Mouse (Mus musculus): ENCODE measurements around the gene Prr9.

The Prr9 gene

GRCm38 (mm10) chr3:92123847-92124246, at the start of gene Prr9:
TSS of gene Prr9 (minus strand) at chr3:92123947.
- no peak for DNase-seq (ENCODE audit: low read depth, low spot score)

- no peak for DNase-seq (ENCODE audit: low read depth, low spot score)
Measured at GRCm38 (mm10) chr3:92169847-92170246, 46.1 kb upstream of the Prr9 start.

DNA sequence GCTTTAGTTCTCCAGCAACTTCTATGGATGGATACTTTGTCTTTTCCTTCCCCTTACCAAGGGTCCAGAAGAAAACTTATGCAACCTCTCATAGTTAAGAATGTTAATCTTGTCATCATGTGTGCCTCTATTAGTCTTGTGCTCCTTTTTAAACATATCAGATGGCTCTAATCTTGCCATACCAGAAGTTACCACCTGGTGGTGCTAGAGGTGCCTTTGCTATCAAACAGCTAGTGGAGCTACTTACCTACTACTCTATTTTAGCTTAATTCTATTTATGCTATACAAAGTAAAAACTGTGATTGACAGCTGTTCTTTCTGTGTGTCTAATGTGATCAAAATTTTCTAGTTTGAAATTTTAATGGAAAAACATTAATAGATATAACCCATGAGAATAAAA, 29.6 kb upstream of the Prr9 start:
- DNase-seq (ENCODE audit: low read depth, low spot score) = peak; percentile 20

DNA sequence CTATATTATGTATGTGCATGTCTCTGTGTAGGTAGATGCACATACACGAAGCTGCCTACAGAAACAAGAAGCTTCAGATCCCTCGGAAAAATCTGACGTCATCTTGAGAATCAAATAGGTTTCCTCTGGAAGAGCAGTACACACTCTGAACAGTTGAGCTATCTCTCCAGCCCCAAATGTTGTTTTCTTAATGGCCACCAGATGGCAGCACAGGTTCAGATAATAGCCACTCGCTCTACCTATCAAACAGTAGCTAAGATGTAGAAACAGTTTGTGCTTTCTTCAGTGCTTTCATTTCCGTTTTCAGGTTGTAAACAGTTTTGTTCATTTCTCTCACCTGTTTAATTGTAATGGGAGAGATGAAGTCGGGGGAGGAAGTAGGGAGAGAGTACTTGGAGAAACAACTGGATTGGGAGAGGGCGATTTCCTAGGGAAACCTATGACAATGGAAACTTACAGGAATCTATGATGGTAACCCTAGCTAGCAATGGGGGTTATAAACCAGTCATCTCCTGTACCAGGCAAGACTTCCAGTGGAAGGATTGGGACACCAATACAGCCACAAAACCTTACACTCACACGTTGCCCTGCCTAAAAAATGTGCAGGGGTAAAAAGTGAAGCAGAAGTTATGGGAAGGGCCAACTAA, 27.0 kb upstream of the Prr9 start:
- DNase-seq (ENCODE audit: low read depth, low spot score) = peak; percentile 46

GRCm38 (mm10) chr3:92147913-92148312, 24.2 kb upstream of the Prr9 start:
- DNase-seq (ENCODE audit: low read depth, low spot score) = no peak

GRCm38 (mm10) chr3:92147420-92147819, 23.7 kb upstream of the Prr9 start:
- DNase-seq (ENCODE audit: low read depth, low spot score) = no peak

DNA sequence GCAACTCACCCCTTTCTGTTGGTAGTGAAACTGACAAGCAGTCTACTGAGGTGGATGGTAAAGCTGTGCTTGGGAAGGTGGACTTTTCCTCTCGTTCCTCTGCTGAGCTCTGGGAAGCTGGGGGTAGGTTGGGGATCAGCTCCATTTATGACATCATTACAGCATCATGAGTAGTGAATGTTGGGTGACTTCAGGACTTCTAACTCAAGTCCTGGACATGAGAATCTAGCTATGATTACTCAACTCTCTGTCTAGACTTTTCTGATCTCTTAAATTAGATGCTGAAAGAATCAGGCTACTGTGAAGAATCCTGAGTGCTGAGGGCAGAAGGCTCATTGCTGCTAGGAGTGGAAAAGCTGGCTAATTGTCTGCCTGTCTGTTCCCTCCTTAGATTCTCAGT, 18.9 kb upstream of the Prr9 start, which contains the start of gene Lelp1:
Gene Lelp1, minus strand, starts transcription at position 101 of the 400 bp plus-strand sequence.
- no peak for DNase-seq (ENCODE audit: low read depth, low spot score)

DNA sequence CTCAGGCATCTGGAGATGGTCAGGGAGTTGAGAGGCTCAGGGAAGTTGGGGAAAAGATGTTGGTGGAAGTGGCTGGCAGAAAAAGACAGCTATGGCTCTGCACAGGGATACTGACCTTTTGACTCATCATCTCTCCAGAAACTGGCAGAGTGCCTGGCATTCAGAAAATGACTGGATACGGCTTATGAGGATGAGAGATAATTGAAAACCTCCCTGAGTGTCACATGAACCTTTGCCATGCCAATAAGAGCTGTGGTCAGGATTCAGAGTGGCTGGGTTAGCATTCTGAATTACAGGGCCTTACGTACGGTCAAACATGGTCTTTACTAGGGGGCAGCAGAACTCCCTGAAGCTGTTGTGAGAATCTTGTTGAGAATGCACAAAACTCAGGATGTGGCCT, 2.8 kb downstream of the Prr9 start:
- no peak for DNase-seq (ENCODE audit: low read depth, low spot score)

DNA sequence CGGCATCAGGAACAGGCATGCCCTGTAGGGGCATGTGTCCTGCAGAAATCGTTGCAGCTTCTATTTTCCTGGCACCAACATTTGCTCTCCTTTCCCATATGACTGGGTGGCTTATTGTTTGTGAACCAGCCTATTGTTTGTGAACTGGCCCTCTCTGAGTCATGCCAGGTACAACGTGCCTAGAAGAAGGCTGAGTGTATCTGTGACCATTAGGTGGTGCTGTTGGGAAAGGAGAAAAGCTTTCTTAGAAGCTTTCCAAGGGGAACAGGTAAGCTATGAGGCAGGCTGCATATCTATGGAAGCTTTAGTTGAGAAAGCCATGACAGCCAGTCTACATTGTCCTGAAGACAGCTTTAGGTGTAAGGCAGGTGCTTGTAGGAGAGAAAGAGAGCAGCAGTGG, 5.8 kb downstream of the Prr9 start:
- DNase-seq (ENCODE audit: low read depth, low spot score) = no peak

GRCm38 (mm10) chr3:92111526-92111925, 12.2 kb downstream of the Prr9 start:
- no peak for DNase-seq (ENCODE audit: low read depth, low spot score)

DNA sequence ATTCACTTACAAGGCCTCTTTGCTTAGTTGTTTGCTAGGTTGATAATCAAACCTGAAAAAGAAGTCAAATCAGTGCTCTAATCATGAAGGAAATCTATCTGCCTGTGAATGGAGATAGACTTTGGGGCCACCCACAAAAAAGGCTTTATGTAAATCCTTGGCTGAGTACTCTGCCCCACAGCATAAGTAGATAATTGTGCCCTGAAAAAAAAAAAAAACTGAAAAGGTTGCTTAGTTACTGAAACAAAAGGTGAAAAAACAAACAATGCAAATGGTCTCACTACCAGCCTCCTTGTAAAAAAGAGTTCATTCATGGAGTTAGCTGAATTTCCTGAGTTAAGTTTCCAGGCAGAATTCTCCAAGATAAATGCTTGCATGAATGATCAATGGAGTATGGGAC, 13.0 kb downstream of the Prr9 start:
- DNase-seq (ENCODE audit: low read depth, low spot score) = no peak

GRCm38 (mm10) chr3:92106582-92106981, 17.2 kb downstream of the Prr9 start:
- no peak for DNase-seq (ENCODE audit: low read depth, low spot score)

DNA sequence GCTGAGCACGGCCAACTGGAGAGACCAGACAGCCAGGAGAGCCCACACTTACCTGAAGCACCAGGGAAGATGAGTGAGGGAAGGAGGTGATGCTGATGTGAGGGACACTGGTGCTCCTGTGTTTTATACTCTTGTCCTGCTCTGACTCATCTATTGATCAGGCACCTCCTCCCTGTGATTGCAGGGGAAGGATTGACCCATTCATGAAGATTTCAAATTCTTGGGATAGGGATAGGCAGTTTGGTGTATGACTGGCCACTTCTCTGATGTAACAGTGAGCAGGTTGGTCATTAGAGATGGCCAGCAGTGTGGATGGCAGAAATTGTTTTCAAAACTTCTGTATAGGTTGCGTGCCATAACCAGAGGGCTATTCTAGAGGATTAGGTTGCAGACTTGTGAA, 40.7 kb downstream of the Prr9 start, which contains the start of gene Lor:
Gene Lor, minus strand, starts transcription at position 101 of the 400 bp plus-strand sequence.
- no peak for DNase-seq (ENCODE audit: low read depth, low spot score)

DNA sequence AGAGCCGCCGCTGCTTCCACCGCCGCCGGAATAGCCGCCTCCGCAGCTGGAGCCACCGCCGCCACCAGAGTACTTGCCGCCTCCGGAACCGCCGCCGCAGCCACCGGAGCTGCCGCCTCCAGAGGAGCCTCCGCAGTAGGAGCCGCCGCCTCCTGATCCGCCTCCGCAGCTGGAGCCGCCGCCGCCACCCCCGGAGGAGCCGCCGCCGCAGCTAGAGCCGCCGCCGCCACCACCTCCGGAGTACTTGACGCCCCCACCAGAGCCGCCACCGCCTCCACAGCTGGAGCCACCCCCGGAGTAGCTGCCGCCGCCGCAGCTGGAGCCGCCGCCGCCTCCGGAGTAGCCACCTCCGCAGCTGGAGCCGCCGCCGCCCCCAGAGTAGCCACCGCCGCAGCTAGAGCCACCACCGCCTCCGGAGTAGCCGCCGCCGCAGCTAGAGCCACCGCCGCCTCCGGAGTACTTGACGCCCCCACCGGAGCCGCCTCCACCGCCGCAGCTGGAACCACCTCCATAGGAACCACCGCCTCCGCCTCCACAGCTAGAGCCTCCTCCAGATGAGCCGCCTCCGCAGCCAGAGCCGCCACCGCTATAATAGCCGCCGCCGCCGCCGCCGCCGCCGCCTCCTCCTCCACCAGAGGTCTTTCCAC, 42.3 kb downstream of the Prr9 start:
- DNase-seq (ENCODE audit: low read depth, low spot score) = peak; percentile 3

DNA sequence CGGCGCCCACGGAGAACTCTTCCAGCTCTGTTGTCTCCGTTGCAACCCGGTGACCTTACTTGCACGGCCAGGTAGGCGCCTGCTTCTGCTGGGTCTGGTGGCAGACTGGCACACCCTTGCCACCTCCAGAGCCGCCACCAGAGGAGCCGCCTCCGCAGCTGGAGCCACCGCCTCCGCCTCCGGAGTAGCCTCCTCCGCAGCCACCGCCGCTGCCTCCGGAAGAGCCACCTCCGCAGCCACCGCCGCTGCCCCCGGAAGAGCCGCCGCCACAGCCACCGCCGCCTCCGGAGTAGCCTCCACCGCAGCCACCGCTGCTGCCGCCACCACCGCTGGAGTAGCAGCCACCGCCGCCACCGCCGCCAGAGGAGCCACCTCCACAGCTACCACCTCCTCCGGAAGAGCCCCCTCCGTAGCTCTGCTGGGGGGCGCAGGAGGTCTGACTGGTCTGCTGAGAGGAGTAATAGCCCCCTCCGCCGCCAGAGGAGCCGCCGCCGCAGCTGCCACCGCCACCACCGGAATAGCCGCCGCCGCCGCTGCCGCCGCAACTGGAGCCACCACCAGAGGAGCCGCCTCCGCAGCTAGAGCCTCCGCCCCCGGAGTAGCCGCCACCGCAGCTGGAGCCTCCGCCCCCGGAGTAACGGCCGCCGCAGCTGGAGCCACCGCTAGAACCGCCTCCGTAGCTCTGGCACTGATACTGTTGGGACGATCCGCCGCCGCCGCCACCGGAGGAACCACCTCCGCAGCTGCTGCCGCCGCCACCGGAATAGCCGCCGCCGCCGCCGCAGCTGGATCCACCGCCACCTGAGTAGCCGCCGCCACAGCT, 43.1 kb downstream of the Prr9 start:
- peak; percentile 5 for DNase-seq (ENCODE audit: low read depth, low spot score)

Measured in CD4-positive, CD25-positive, alpha-beta regulatory T cell, adult 2 months (primary cell).